Mouse (Mus musculus): ENCODE data around the gene Zbtb32. TPM values are rescaled to one million over a fixed set of nuclear protein-coding genes. Genes with fewer than 3 reads are reported as not detected.

Zbtb32 gene
- total RNA-seq, 2 experiments from 2014 or later: not detected

GRCm38 (mm10) chr7:30602583-30602982 lies 3.9 kb upstream of the Zbtb32 start:
- ATAC-seq (replicated peaks; ENCODE audit: poor library complexity): no peak

- no peak for ATAC-seq (replicated peaks; ENCODE audit: poor library complexity)
Measured at GRCm38 (mm10) chr7:30600651-30601050, 1.9 kb upstream of the Zbtb32 start.

- peak; percentile 99 for ATAC-seq (replicated peaks; ENCODE audit: poor library complexity)
Measured at GRCm38 (mm10) chr7:30599933-30600353, 1.2 kb upstream of the Zbtb32 start.

GRCm38 (mm10) chr7:30596811-30597210 lies 1.9 kb downstream of the Zbtb32 start:
- no peak for ATAC-seq (replicated peaks; ENCODE audit: poor library complexity)

GRCm38 (mm10) chr7:30596093-30596492 lies 2.6 kb downstream of the Zbtb32 start:
- no peak for ATAC-seq (replicated peaks; ENCODE audit: poor library complexity)

GRCm38 (mm10) chr7:30594510-30595024 lies 4.1 kb downstream of the Zbtb32 start:
- ATAC-seq (replicated peaks; ENCODE audit: poor library complexity): no peak

GRCm38 (mm10) chr7:30593579-30594509 lies 4.9 kb downstream of the Zbtb32 start:
- no peak for ATAC-seq (replicated peaks; ENCODE audit: poor library complexity)

GRCm38 (mm10) chr7:30592772-30593423 lies 5.8 kb downstream of the Zbtb32 start:
- ATAC-seq (replicated peaks; ENCODE audit: poor library complexity): no peak

GRCm38 (mm10) chr7:30591605-30591951 lies 7.1 kb downstream of the Zbtb32 start:
- ATAC-seq (replicated peaks; ENCODE audit: poor library complexity): no peak

- no peak for ATAC-seq (replicated peaks; ENCODE audit: poor library complexity)
Measured at GRCm38 (mm10) chr7:30590927-30591604, 7.6 kb downstream of the Zbtb32 start.

- peak; percentile 65 for ATAC-seq (replicated peaks; ENCODE audit: poor library complexity)
Measured at GRCm38 (mm10) chr7:30589435-30590301, 9.0 kb downstream of the Zbtb32 start.

GRCm38 (mm10) chr7:30588676-30589434 lies 9.9 kb downstream of the Zbtb32 start, which contains the start of gene Kmt2b:
Gene Kmt2b, minus strand, starts transcription at chr7:30588726.
- peak; percentile 83 for ATAC-seq (replicated peaks; ENCODE audit: poor library complexity)

GRCm38 (mm10) chr7:30587842-30588667 lies 10.7 kb downstream of the Zbtb32 start:
- ATAC-seq (replicated peaks; ENCODE audit: poor library complexity): no peak

- ATAC-seq (replicated peaks; ENCODE audit: poor library complexity): no peak
Measured at GRCm38 (mm10) chr7:30586455-30587020, 12.2 kb downstream of the Zbtb32 start.

GRCm38 (mm10) chr7:30585170-30585569 lies 13.5 kb downstream of the Zbtb32 start:
- no peak for ATAC-seq (replicated peaks; ENCODE audit: poor library complexity)

- ATAC-seq (replicated peaks; ENCODE audit: poor library complexity): no peak
Measured at GRCm38 (mm10) chr7:30584339-30584738, 14.4 kb downstream of the Zbtb32 start.

GRCm38 (mm10) chr7:30581547-30581946 lies 17.2 kb downstream of the Zbtb32 start:
- ATAC-seq (replicated peaks; ENCODE audit: poor library complexity): no peak

GRCm38 (mm10) chr7:30579950-30580349 lies 18.8 kb downstream of the Zbtb32 start:
- no peak for ATAC-seq (replicated peaks; ENCODE audit: poor library complexity)
